Mouse (Mus musculus) heart, adult 18-20 months (tissue): ENCODE measurements around the gene Psmd3. TPM values are rescaled to one million over a fixed set of nuclear protein-coding genes. Genes with fewer than 3 reads are reported as not detected.
A peak's percentile ranks its signal among the peaks of the same experiment; 100 is the strongest.

Source experiments
- DNase-seq, 2 experiments: peaks; one replicate each; pipeline ENCODE4 v3.0.0; 2021 to 2022; ENCODE audit warnings: mixed read lengths in 1 of 2
- total RNA-seq, 2 experiments: library from RNA; stranded (reverse); gene quantifications; 2 replicates each; pipeline ENCODE4 v1.2.3; 2021

The Psmd3 gene
- total RNA-seq, 2 experiments from 2014 or later, result 99.2 to 107 TPM

- peak in 1 of 2 experiments; percentile 46 for DNase-seq
Observed at GRCm38 (mm10) chr11:98744456-98745019, 62.2 kb downstream of the Psmd3 start.

Other genes with a start within 250 kb of the Psmd3 start
- 10 to 100 TPM; 63.9 to 65.9 TPM for gene Mien1, start 243.6 kb upstream of the Psmd3 start, total RNA-seq
- under 1 TPM; 0.21 to 0.30 TPM for gene Grb7, start 236.2 kb upstream of the Psmd3 start, total RNA-seq
- gene Ikzf3, start 136.5 kb upstream of the Psmd3 start, total RNA-seq, result 1 to 10 TPM in 1 of 2 experiments, under 1 TPM in 1; 0.89 to 5.0 TPM
- gene Zpbp2, start 131.5 kb upstream of the Psmd3 start, total RNA-seq, result not detected
- 10 to 100 TPM; 42.6 to 47.5 TPM for gene Ormdl3, start 95.2 kb upstream of the Psmd3 start, total RNA-seq
- gene Lrrc3c, start 84.3 kb upstream of the Psmd3 start, total RNA-seq, result not detected
- 10 to 100 TPM in 1 of 2 experiments, 1 to 10 TPM in 1; 6.6 to 10.4 TPM for gene Gm12355, start 56.9 kb upstream of the Psmd3 start, total RNA-seq
- gene Gsdma3, start 56.2 kb upstream of the Psmd3 start, total RNA-seq, result 1 to 10 TPM; 3.0 to 3.1 TPM
- gene Gsdma2, start 35.8 kb upstream of the Psmd3 start, total RNA-seq, result not detected
- gene Gsdma, start 18.2 kb upstream of the Psmd3 start, total RNA-seq, result under 1 TPM; 0.10 TPM
- gene Csf3, start 18.7 kb downstream of the Psmd3 start, total RNA-seq, result not detected
- 10 to 100 TPM; 42.0 to 44.2 TPM for gene Med24, start 46.9 kb downstream of the Psmd3 start, total RNA-seq
- 100 to 1,000 TPM in 1 of 2 experiments, 10 to 100 TPM in 1; 99.7 to 103 TPM for gene Thra, start 58.1 kb downstream of the Psmd3 start, total RNA-seq
- 10 to 100 TPM; 54.2 to 67.6 TPM for gene Nr1d1, start 92.8 kb downstream of the Psmd3 start, total RNA-seq
- 10 to 100 TPM; 71.7 to 73.3 TPM for gene Msl1, start 113.0 kb downstream of the Psmd3 start, total RNA-seq
- gene Casc3, start 122.4 kb downstream of the Psmd3 start, total RNA-seq, result 10 to 100 TPM; 17.2 to 19.3 TPM
- gene Rapgefl1, start 154.2 kb downstream of the Psmd3 start, total RNA-seq, result under 1 TPM; 0.72 to 0.82 TPM
- 10 to 100 TPM in 1 of 2 experiments, 1 to 10 TPM in 1; 7.3 to 10.1 TPM for gene Wipf2, start 181.1 kb downstream of the Psmd3 start, total RNA-seq
- under 1 TPM; 0.40 to 0.41 TPM for gene Cdc6, start 225.2 kb downstream of the Psmd3 start, total RNA-seq
- gene Rara, start 245.3 kb downstream of the Psmd3 start, total RNA-seq, result 10 to 100 TPM in 1 of 2 experiments, 1 to 10 TPM in 1; 8.7 to 10.1 TPM